Mouse (Mus musculus): Measurements from ENCODE around the gene Lhfp. TPM values are rescaled to one million over a fixed set of nuclear protein-coding genes. Genes with fewer than 3 reads are reported as not detected.
A peak's percentile ranks its signal among the peaks of the same experiment; 100 is the strongest.

Gene Lhfp
- polyA plus RNA-seq, 1 experiment, result 12.1 TPM

- H3K27me3 ChIP-seq (ENCODE audit: control insufficient read depth, insufficient read depth, low read length, poor library complexity, severe bottlenecking), result no peaks in the 10 kb centered on the region
- no peak overlapping the region for H3K27ac ChIP-seq (ENCODE audit: insufficient read depth, low read length)
- H3K9me3 ChIP-seq (replicated peaks; ENCODE audit: control insufficient read depth, insufficient read depth, low read length, poor library complexity, severe bottlenecking), result peaks cover 4% of the 10 kb centered on the region; the same call in 1 of the 2 replicates
- H3K4me1 ChIP-seq (ENCODE audit: control insufficient read depth, insufficient read depth, low read length), result no peaks in the 10 kb centered on the region
- no peak overlapping the region for H3K9ac ChIP-seq (ENCODE audit: low read depth, poor library complexity, severe bottlenecking)
- no peak overlapping the region for H3K4me3 ChIP-seq (ENCODE audit: low read depth, low read length)
- TF ChIP-seq EP300 (IDR thresholded peaks at IDR 0.05; ENCODE audit: insufficient read depth, low read depth, low read length) (no peak), CTCF (IDR thresholded peaks at IDR 0.05; ENCODE audit: low read depth, low read length) (no peak), POLR2A (IDR thresholded peaks at IDR 0.05; ENCODE audit: insufficient read depth, low read length) (no peak)
- H3K36me3 ChIP-seq (ENCODE audit: control insufficient read depth, insufficient read depth, low read length, poor library complexity, severe bottlenecking), result no peaks in the 10 kb centered on the region
Measured at GRCm38 (mm10) chr3:53305860-53306259, 264.5 kb downstream of the Lhfp start.

GRCm38 (mm10) chr3:53308649-53309048 lies 267.3 kb downstream of the Lhfp start:
- no peak for TF ChIP-seq EP300 (IDR thresholded peaks at IDR 0.05; ENCODE audit: insufficient read depth, low read depth, low read length)
- peak; percentile 55 for TF ChIP-seq CTCF (IDR thresholded peaks at IDR 0.05; ENCODE audit: low read depth, low read length)
- Histone ChIP-seq H3K27ac (ENCODE audit: insufficient read depth, low read length) (no peak overlapping the region), H3K4me1 (ENCODE audit: control insufficient read depth, insufficient read depth, low read length) (no peaks in the 10 kb centered on the region), H3K4me3 (ENCODE audit: low read depth, low read length) (no peak overlapping the region), H3K27me3 (ENCODE audit: control insufficient read depth, insufficient read depth, low read length, poor library complexity, severe bottlenecking) (no peaks in the 10 kb centered on the region), H3K36me3 (ENCODE audit: control insufficient read depth, insufficient read depth, low read length, poor library complexity, severe bottlenecking) (no peaks in the 10 kb centered on the region), H3K9ac (ENCODE audit: low read depth, poor library complexity, severe bottlenecking) (no peak overlapping the region), H3K9me3 (replicated peaks; ENCODE audit: control insufficient read depth, insufficient read depth, low read length, poor library complexity, severe bottlenecking) (peaks cover 4% of the 10 kb centered on the region; the same call in 1 of the 2 replicates)

- no peak overlapping the region for H3K27ac ChIP-seq (ENCODE audit: insufficient read depth, low read length)
- H3K9ac ChIP-seq (ENCODE audit: low read depth, poor library complexity, severe bottlenecking), result no peak overlapping the region
- no peak overlapping the region for H3K4me3 ChIP-seq (ENCODE audit: low read depth, low read length)
- no peaks in the 10 kb centered on the region for H3K36me3 ChIP-seq (ENCODE audit: control insufficient read depth, insufficient read depth, low read length, poor library complexity, severe bottlenecking)
- H3K27me3 ChIP-seq (ENCODE audit: control insufficient read depth, insufficient read depth, low read length, poor library complexity, severe bottlenecking), result no peaks in the 10 kb centered on the region
- TF ChIP-seq CTCF (IDR thresholded peaks at IDR 0.05; ENCODE audit: low read depth, low read length) (no peak), POLR2A (IDR thresholded peaks at IDR 0.05; ENCODE audit: insufficient read depth, low read length) (no peak), EP300 (IDR thresholded peaks at IDR 0.05; ENCODE audit: insufficient read depth, low read depth, low read length) (no peak)
- no peaks in the 10 kb centered on the region for H3K4me1 ChIP-seq (ENCODE audit: control insufficient read depth, insufficient read depth, low read length)
- H3K9me3 ChIP-seq (replicated peaks; ENCODE audit: control insufficient read depth, insufficient read depth, low read length, poor library complexity, severe bottlenecking), result peaks cover 4% of the 10 kb centered on the region; the same call in 1 of the 2 replicates
Measured at GRCm38 (mm10) chr3:53310093-53310492, 268.8 kb downstream of the Lhfp start.

GRCm38 (mm10) chr3:53310615-53311014 lies 269.3 kb downstream of the Lhfp start:
- H3K36me3 ChIP-seq (ENCODE audit: control insufficient read depth, insufficient read depth, low read length, poor library complexity, severe bottlenecking), result no peaks in the 10 kb centered on the region
- no peaks in the 10 kb centered on the region for H3K27me3 ChIP-seq (ENCODE audit: control insufficient read depth, insufficient read depth, low read length, poor library complexity, severe bottlenecking)
- H3K9me3 ChIP-seq (replicated peaks; ENCODE audit: control insufficient read depth, insufficient read depth, low read length, poor library complexity, severe bottlenecking), result peaks cover 4% of the 10 kb centered on the region; the same call in 1 of the 2 replicates
- H3K4me1 ChIP-seq (ENCODE audit: control insufficient read depth, insufficient read depth, low read length), result no peaks in the 10 kb centered on the region
- no peak overlapping the region for H3K4me3 ChIP-seq (ENCODE audit: low read depth, low read length)
- no peak for TF ChIP-seq EP300 (IDR thresholded peaks at IDR 0.05; ENCODE audit: insufficient read depth, low read depth, low read length)
- TF ChIP-seq CTCF (IDR thresholded peaks at IDR 0.05; ENCODE audit: low read depth, low read length), result no peak
- no peak for TF ChIP-seq POLR2A (IDR thresholded peaks at IDR 0.05; ENCODE audit: insufficient read depth, low read length)
- no peak overlapping the region for H3K27ac ChIP-seq (ENCODE audit: insufficient read depth, low read length)
- no peak overlapping the region for H3K9ac ChIP-seq (ENCODE audit: low read depth, poor library complexity, severe bottlenecking)

Other genes starting within 250 kb of the Lhfp start
- 28.9 and 34.3 TPM in 2 replicates for gene Cog6, start 24.3 kb upstream of the Lhfp start, polyA plus RNA-seq (2011; ENCODE audit: insufficient read depth, insufficient read length, low read depth, missing spikeins)

Data from ES-Bruce4 (cell line).